Mouse (Mus musculus): ENCODE measurements around the gene Timm17a.

- TF ChIP-seq CTCF (IDR thresholded peaks at IDR 0.05; ENCODE audit: insufficient read depth, low read depth, low read length) (no peak), POLR2A (IDR thresholded peaks at IDR 0.05; ENCODE audit: insufficient read depth, low read depth, low read length) (no peak)
These were observed 31.7 kb downstream of the Timm17a start for GRCm38 (mm10) chr1:135281841-135282240.

Data from olfactory bulb, adult 2 months (tissue).